Mouse (Mus musculus) bone marrow macrophage, adult 2 months (primary cell): Measurements from ENCODE around the gene Gm136.

Experiments
- CTCF ChIP-seq: IDR thresholded peaks from 2 replicates; pipeline ENCODE4 v1.5.1; 2012; ENCODE audit warnings: low read depth, mild to moderate bottlenecking, low read length, moderate library complexity
- POLR2A ChIP-seq: IDR thresholded peaks from 2 replicates; pipeline ENCODE4 v1.6.1; 2012; ENCODE audit warnings: mild to moderate bottlenecking, low read depth, low read length, borderline replicate concordance

DNA sequence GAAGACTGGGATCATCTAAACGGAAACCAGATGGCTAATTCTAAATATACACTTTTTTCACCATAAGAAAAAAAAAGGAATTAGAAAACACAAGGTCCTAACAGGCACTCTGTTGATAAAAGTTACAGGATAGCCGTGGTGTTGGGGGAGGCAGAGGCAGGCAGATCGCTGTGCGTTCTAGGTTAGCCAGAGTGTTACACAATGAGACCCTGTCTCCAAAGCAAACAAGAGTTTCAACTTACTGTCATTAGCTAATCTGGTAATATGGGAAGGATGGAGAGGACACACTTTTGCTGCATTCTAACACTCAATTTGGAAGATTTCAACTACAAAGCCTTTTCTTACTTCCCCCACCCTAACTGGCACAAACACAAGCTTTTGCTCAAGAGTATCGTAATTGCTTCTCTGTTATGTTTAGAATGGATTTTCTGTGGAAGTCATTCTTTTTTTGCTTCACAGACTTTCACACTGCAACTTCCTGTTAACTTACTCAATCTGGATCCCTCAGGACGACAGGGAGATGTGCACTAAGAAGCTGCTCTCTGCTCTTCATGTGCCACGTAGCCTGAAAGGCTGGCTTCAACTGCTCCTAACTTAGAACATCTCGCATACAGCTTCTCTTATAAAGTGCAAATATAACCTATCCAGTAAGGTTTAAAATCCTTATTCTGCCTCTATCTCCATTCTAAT lies 41.4 kb upstream of the Gm136 start:
- TF ChIP-seq CTCF (no peak), POLR2A (no peak)
